Mouse (Mus musculus) heart, postnatal 0 days (tissue): ENCODE data around the gene Rpl23. TPM values are rescaled to one million over a fixed set of nuclear protein-coding genes. Genes with fewer than 3 reads are reported as not detected.

ENCODE experiments used
- ATAC-seq: fragments of 200-750 bp; cut with Nextera tagmentation; 2 replicates; pipeline ENCODE4 v1.8.0; 2017; ENCODE audit warnings: low read depth, moderate number of reproducible peaks, moderate library complexity; ENCODE audit not compliant: insufficient read depth
- DNase-seq: peaks from one replicate; pipeline ENCODE4 v3.0.0-alpha.2; 2016; ENCODE audit warnings: low spot score
- H3K27ac ChIP-seq: fragments of 300-500 bp; sonication (generic); 2 replicates; pipeline ENCODE4 v1.5.1; 2014; ENCODE audit warnings: low read depth, mild to moderate bottlenecking
- H3K27me3 ChIP-seq: fragments of 300-500 bp; sonication (generic); 2 replicates; pipeline ENCODE4 v1.6.1; 2014; ENCODE audit warnings: low read length, mixed read lengths; ENCODE audit not compliant: control insufficient read depth, insufficient read depth
- H3K36me3 ChIP-seq: fragments of 300-500 bp; sonication (generic); replicated peaks from 2 replicates; pipeline ENCODE4 v1.6.1; 2014; ENCODE audit warnings: low read length, mixed read lengths; ENCODE audit not compliant: control insufficient read depth, insufficient read depth
- H3K4me1 ChIP-seq: fragments of 300-500 bp; sonication (generic); 2 replicates; pipeline ENCODE4 v1.6.1; 2014; ENCODE audit warnings: antibody characterized with exemption; ENCODE audit not compliant: control insufficient read depth, insufficient read depth
- H3K4me2 ChIP-seq: fragments of 300-500 bp; sonication (generic); 2 replicates; pipeline ENCODE4 v1.6.1; 2014; ENCODE audit warnings: low read depth, mild to moderate bottlenecking, low read length, moderate library complexity
- H3K4me3 ChIP-seq: fragments of 300-500 bp; sonication (generic); 2 replicates; pipeline ENCODE4 v1.5.1; 2014; ENCODE audit warnings: low read depth, low read length
- H3K9ac ChIP-seq: fragments of 300-500 bp; sonication (generic); replicated peaks from 2 replicates; pipeline ENCODE4 v1.6.1; 2014; ENCODE audit warnings: low read depth, low read length, mixed read lengths
- H3K9me3 ChIP-seq: fragments of 300-500 bp; sonication (generic); replicated peaks from 2 replicates; pipeline ENCODE4 v1.6.1; 2016; ENCODE audit warnings: low read length; ENCODE audit not compliant: control insufficient read depth
- CTCF ChIP-seq: IDR thresholded peaks from 2 replicates; pipeline ENCODE4 v1.5.1; 2016; ENCODE audit warnings: antibody characterized with exemption, control low read depth, low read depth
- EP300 ChIP-seq: IDR thresholded peaks from 2 replicates; pipeline ENCODE4 v1.6.1; 2016; ENCODE audit warnings: antibody characterized with exemption, low read depth
- WGBS: fragments of 180-500 bp; shearing (Covaris S2); extraction: QIAGEN DNeasy Blood & Tissue Kit; methylation state at CpG from one replicate; pipeline ENCODE4 v1.1.7; 2014; 5-methylcytosine and 5-hydroxymethylcytosine counted together
- polyA plus RNA-seq: library from polyadenylated mRNA; unstranded; fragments of >200 nt; fragmentation: Nextera tagmentation; extraction: Ambion mirVana; gene quantifications from 2 replicates; pipeline ENCODE4 v1.2.1, GENCODE M21; 2015
- total RNA-seq: library from RNA; depleted of rRNA; stranded (reverse); fragments of >200 nt; gene quantifications from 2 replicates; pipeline ENCODE4 v1.2.3, GENCODE M21; 2014; ENCODE audit warnings: low replicate concordance

The Rpl23 gene
- total and polyA plus RNA-seq, 2 experiments from 2014 or later = 208 to 394 TPM

- H3K4me1 ChIP-seq = peaks cover 29% of the 10 kb centered on the region
- H3K9ac ChIP-seq = no peak overlapping the region
- H3K9me3 ChIP-seq = no peaks in the 10 kb centered on the region
- DNase-seq (no peak), ATAC-seq (no peak; the same call in 1 of the 2 replicates)
- no peaks in the 10 kb centered on the region for H3K27me3 ChIP-seq
- 66% methylated on average over 20 of the region's 20 CpGs for whole genome bisulfite sequencing
- no peak overlapping the region for H3K4me2 ChIP-seq
- peaks cover 45% of the 10 kb centered on the region for H3K36me3 ChIP-seq
- H3K4me3 ChIP-seq = no peak overlapping the region
- H3K27ac ChIP-seq = peak overlapping the region; percentile 48; the same call in 1 of the 2 replicates
- TF ChIP-seq EP300 (no peak), CTCF (no peak)
Observed at GRCm38 (mm10) chr11:97822840-97823603, 40.8 kb upstream of the Rpl23 start.

- Histone ChIP-seq H3K36me3 (peaks cover 31% of the 10 kb centered on the region), H3K27ac (peak overlapping the region; percentile 46), H3K4me2 (no peak overlapping the region), H3K4me1 (peaks cover 44% of the 10 kb centered on the region), H3K9me3 (no peaks in the 10 kb centered on the region), H3K4me3 (no peak overlapping the region), H3K9ac (no peak overlapping the region), H3K27me3 (no peaks in the 10 kb centered on the region)
- 86% methylated on average over 8 of the region's 8 CpGs for WGBS
- ATAC-seq (no peak), DNase-seq (no peak)
- TF ChIP-seq CTCF (no peak), EP300 (no peak)
Observed at GRCm38 (mm10) chr11:97821401-97822064, 39.3 kb upstream of the Rpl23 start.

- no peak for DNase-seq
- H3K4me3 ChIP-seq = no peak overlapping the region
- H3K4me2 ChIP-seq = no peak overlapping the region
- H3K36me3 ChIP-seq = peaks cover 30% of the 10 kb centered on the region
- peaks cover 51% of the 10 kb centered on the region for H3K4me1 ChIP-seq
- no peaks in the 10 kb centered on the region for H3K9me3 ChIP-seq
- no peaks in the 10 kb centered on the region for H3K27me3 ChIP-seq
- WGBS = 17% methylated on average over 4 of the region's 4 CpGs
- TF ChIP-seq EP300 = no peak
- no peak for TF ChIP-seq CTCF
- H3K27ac ChIP-seq = peak overlapping the region; percentile 46
- no peak overlapping the region for H3K9ac ChIP-seq
- ATAC-seq = 0 out of 2 replicates have a peak, but pooled peaks have one; percentile 15
Observed at GRCm38 (mm10) chr11:97820840-97821239, 38.6 kb upstream of the Rpl23 start.

GRCm38 (mm10) chr11:97819923-97820322 lies 37.7 kb upstream of the Rpl23 start:
- Histone ChIP-seq H3K4me2 (no peak overlapping the region), H3K27ac (peak overlapping the region; percentile 51; the same call in 1 of the 2 replicates), H3K36me3 (peaks cover 26% of the 10 kb centered on the region), H3K27me3 (no peaks in the 10 kb centered on the region), H3K9me3 (no peaks in the 10 kb centered on the region), H3K4me3 (no peak overlapping the region), H3K9ac (no peak overlapping the region), H3K4me1 (peaks cover 51% of the 10 kb centered on the region)
- TF ChIP-seq EP300 = no peak
- no peak for TF ChIP-seq CTCF
- WGBS = 64% methylated on average over 5 of the region's 5 CpGs
- ATAC-seq (no peak), DNase-seq (no peak)

GRCm38 (mm10) chr11:97819102-97819501 lies 36.9 kb upstream of the Rpl23 start:
- H3K27ac ChIP-seq = peak overlapping the region; percentile 71
- no peak overlapping the region for H3K9ac ChIP-seq

More at GRCm38 (mm10) chr11:97819102-97819501, 36.9 kb upstream of the Rpl23 start:
- DNase-seq = peak; percentile 3
- no peak overlapping the region for H3K4me3 ChIP-seq
- ATAC-seq = no peak
- 42% methylated on average over 4 of the region's 4 CpGs for WGBS
- H3K27me3 ChIP-seq = no peaks in the 10 kb centered on the region
- H3K4me1 ChIP-seq = peaks cover 51% of the 10 kb centered on the region
- H3K36me3 ChIP-seq = peaks cover 21% of the 10 kb centered on the region
- H3K4me2 ChIP-seq = no peak overlapping the region
- H3K9me3 ChIP-seq = no peaks in the 10 kb centered on the region
- no peak for TF ChIP-seq CTCF
- no peak for TF ChIP-seq EP300
